Mouse (Mus musculus): ENCODE measurements around the gene Gpbp1l1. TPM values are rescaled to one million over a fixed set of nuclear protein-coding genes. Genes with fewer than 3 reads are reported as not detected.
A peak's percentile ranks its signal among the peaks of the same experiment; 100 is the strongest.

Gene Gpbp1l1
- polyA plus RNA-seq, 1 experiment from 2014 or later: 27.6 TPM

GRCm38 (mm10) chr4:116558151-116558882, 859 bp downstream of the Gpbp1l1 start:
- H3K9me3 ChIP-seq (ENCODE audit: control insufficient read depth, low read length): no peaks in the 10 kb centered on the region
- ATAC-seq (ENCODE audit: low FRiP score, low TSS enrichment): no peak
- peak overlapping the region; percentile 64 for H3K4me3 ChIP-seq (replicated peaks; ENCODE audit: low read depth, low read length)
- H3K27ac ChIP-seq (replicated peaks; ENCODE audit: low read depth, low read length): no peak overlapping the region
- no peak for DNase-seq
- H3K36me3 ChIP-seq (ENCODE audit: control insufficient read depth, insufficient read depth, low read length): peaks cover 9% of the 10 kb centered on the region
- peak overlapping the region; percentile 72 for H3K9ac ChIP-seq (replicated peaks; ENCODE audit: low read length)
- H3K4me1 ChIP-seq (ENCODE audit: control insufficient read depth, insufficient read depth, low read length): peaks cover 14% of the 10 kb centered on the region
- WGBS: 6% methylated on average over 15 of the region's 15 CpGs
- no peaks in the 10 kb centered on the region for H3K27me3 ChIP-seq (ENCODE audit: control insufficient read depth, insufficient read depth, low read length)
- H3K4me2 ChIP-seq (ENCODE audit: low read length): peak overlapping the region; percentile 77

- no peaks in the 10 kb centered on the region for H3K9me3 ChIP-seq (ENCODE audit: control insufficient read depth, low read length)
- no peak overlapping the region for H3K9ac ChIP-seq (replicated peaks; ENCODE audit: low read length)
- no peak for ATAC-seq (ENCODE audit: low FRiP score, low TSS enrichment)
- DNase-seq: no peak
- peaks cover 14% of the 10 kb centered on the region for H3K4me1 ChIP-seq (ENCODE audit: control insufficient read depth, insufficient read depth, low read length)
- no peak overlapping the region for H3K27ac ChIP-seq (replicated peaks; ENCODE audit: low read depth, low read length)
- no peaks in the 10 kb centered on the region for H3K27me3 ChIP-seq (ENCODE audit: control insufficient read depth, insufficient read depth, low read length)
- peaks cover 50% of the 10 kb centered on the region for H3K36me3 ChIP-seq (ENCODE audit: control insufficient read depth, insufficient read depth, low read length)
- H3K4me2 ChIP-seq (ENCODE audit: low read length): no peak overlapping the region
- H3K4me3 ChIP-seq (replicated peaks; ENCODE audit: low read depth, low read length): no peak overlapping the region
- 83% methylated on average over 8 of the region's 8 CpGs for WGBS
Observed at GRCm38 (mm10) chr4:116595793-116596192, 38.3 kb downstream of the Gpbp1l1 start.

DNA sequence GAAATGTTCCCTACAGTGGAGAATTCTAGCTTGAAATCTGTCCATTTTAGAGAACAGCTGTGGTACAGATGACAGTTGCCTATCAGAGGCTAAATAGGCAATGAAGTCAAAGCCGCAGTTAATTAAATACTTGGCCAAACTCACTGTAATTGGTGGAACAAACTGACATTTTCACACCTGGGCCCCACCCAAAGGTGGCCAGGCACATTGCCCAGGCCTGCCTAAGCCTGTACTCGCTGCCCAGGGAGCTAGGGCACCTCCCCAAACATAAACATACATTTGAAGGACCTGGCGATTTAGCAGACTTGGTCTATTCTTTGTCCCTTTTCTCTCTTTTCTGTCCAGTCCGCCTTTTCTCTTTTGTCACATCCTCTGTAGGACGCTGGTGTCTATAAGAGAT, 38.9 kb downstream of the Gpbp1l1 start, which contains the start of gene Ccdc17:
Gene Ccdc17, plus strand, starts transcription at position 276 of the 400 bp plus-strand sequence.
- Histone ChIP-seq H3K9ac (replicated peaks; ENCODE audit: low read length) (peak within 1 kb of the TSS; percentile 75), H3K4me3 (replicated peaks; ENCODE audit: low read depth, low read length) (peak within 1 kb of the TSS; percentile 58), H3K27ac (replicated peaks; ENCODE audit: low read depth, low read length) (peak within 1 kb of the TSS; percentile 69), H3K4me2 (ENCODE audit: low read length) (peak within 1 kb of the TSS; percentile 88), H3K36me3 (ENCODE audit: control insufficient read depth, insufficient read depth, low read length) (peaks cover 50% of the 10 kb centered on the region), H3K9me3 (ENCODE audit: control insufficient read depth, low read length) (no peaks in the 10 kb centered on the region), H3K4me1 (ENCODE audit: control insufficient read depth, insufficient read depth, low read length) (peaks cover 14% of the 10 kb centered on the region), H3K27me3 (ENCODE audit: control insufficient read depth, insufficient read depth, low read length) (no peaks in the 10 kb centered on the region)
- WGBS: 21% methylated on average over 5 of the region's 5 CpGs
- no peak for ATAC-seq (ENCODE audit: low FRiP score, low TSS enrichment)
- DNase-seq: no peak

- Histone ChIP-seq H3K27me3 (ENCODE audit: control insufficient read depth, insufficient read depth, low read length) (no peaks in the 10 kb centered on the region), H3K9ac (replicated peaks; ENCODE audit: low read length) (peak overlapping the region; percentile 75), H3K27ac (replicated peaks; ENCODE audit: low read depth, low read length) (peak overlapping the region; percentile 69), H3K9me3 (ENCODE audit: control insufficient read depth, low read length) (no peaks in the 10 kb centered on the region), H3K4me1 (ENCODE audit: control insufficient read depth, insufficient read depth, low read length) (peaks cover 14% of the 10 kb centered on the region), H3K4me2 (ENCODE audit: low read length) (peak overlapping the region; percentile 88), H3K36me3 (ENCODE audit: control insufficient read depth, insufficient read depth, low read length) (peaks cover 50% of the 10 kb centered on the region), H3K4me3 (replicated peaks; ENCODE audit: low read depth, low read length) (peak overlapping the region; percentile 58)
- under 1% methylated on average over 50 of the region's 50 CpGs for WGBS
- ATAC-seq (ENCODE audit: low FRiP score, low TSS enrichment): peak; percentile 93
- DNase-seq: peak; percentile 94
Observed at GRCm38 (mm10) chr4:116596978-116597881, 39.8 kb downstream of the Gpbp1l1 start.

GRCm38 (mm10) chr4:116612621-116613020, 55.2 kb downstream of the Gpbp1l1 start:
- H3K4me3 ChIP-seq (replicated peaks; ENCODE audit: low read depth, low read length): no peak overlapping the region
- no peak overlapping the region for H3K27ac ChIP-seq (replicated peaks; ENCODE audit: low read depth, low read length)
- H3K4me2 ChIP-seq (ENCODE audit: low read length): no peak overlapping the region
- H3K9me3 ChIP-seq (ENCODE audit: control insufficient read depth, low read length): no peaks in the 10 kb centered on the region
- no peaks in the 10 kb centered on the region for H3K4me1 ChIP-seq (ENCODE audit: control insufficient read depth, insufficient read depth, low read length)
- H3K27me3 ChIP-seq (ENCODE audit: control insufficient read depth, insufficient read depth, low read length): no peaks in the 10 kb centered on the region
- H3K36me3 ChIP-seq (ENCODE audit: control insufficient read depth, insufficient read depth, low read length): peaks cover 77% of the 10 kb centered on the region
- WGBS: 99% methylated on average over 2 of the region's 2 CpGs
- ATAC-seq (ENCODE audit: low FRiP score, low TSS enrichment): no peak
- DNase-seq: no peak
- no peak overlapping the region for H3K9ac ChIP-seq (replicated peaks; ENCODE audit: low read length)

DNA sequence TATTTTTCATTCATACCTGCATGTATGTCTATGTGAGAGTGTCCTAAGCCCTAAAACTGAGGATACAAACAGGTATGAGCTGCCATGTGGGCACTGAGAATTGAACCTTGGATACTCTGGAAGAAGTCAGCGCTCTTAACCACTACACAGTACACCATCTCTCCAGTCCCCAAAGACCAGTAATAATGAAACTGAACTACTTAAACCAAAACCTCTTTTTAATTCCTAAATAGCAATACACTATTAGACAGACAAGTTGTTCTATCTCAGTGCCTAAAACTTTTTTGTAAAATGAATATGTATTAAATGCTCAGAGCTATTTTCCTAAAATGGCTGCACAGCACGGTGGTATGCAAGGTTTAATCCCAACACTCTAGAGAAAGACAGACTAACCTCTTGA, 57.8 kb downstream of the Gpbp1l1 start:
- WGBS: 98% methylated on average over 2 of the region's 2 CpGs
- H3K36me3 ChIP-seq (ENCODE audit: control insufficient read depth, insufficient read depth, low read length): peaks cover 72% of the 10 kb centered on the region

DNA sequence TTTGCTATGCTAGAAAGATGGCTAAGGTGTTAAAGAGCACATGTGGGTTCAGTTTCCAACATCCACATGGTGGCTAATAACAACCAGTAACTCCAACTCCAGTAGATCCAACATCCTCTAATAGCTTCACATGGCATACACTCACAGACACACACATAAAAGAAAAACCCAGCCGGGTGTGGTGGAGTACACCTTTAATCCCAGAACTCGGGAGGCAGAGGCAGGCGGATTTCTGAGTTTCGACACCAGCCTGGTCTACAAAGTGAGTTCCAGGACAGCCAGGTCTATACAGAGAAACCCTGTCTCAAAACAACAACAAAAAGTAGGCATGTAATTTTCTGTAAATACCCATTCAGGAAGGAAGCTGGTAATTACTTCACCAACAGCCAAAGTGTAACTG, 67.4 kb downstream of the Gpbp1l1 start:
- Histone ChIP-seq H3K4me3 (replicated peaks; ENCODE audit: low read depth, low read length) (no peak overlapping the region), H3K36me3 (ENCODE audit: control insufficient read depth, insufficient read depth, low read length) (peaks cover 19% of the 10 kb centered on the region), H3K4me1 (ENCODE audit: control insufficient read depth, insufficient read depth, low read length) (peaks cover 18% of the 10 kb centered on the region), H3K4me2 (ENCODE audit: low read length) (peak overlapping the region; percentile 57; the same call in 1 of the 2 replicates), H3K9me3 (ENCODE audit: control insufficient read depth, low read length) (no peaks in the 10 kb centered on the region), H3K27ac (replicated peaks; ENCODE audit: low read depth, low read length) (no peak overlapping the region), H3K27me3 (ENCODE audit: control insufficient read depth, insufficient read depth, low read length) (no peaks in the 10 kb centered on the region), H3K9ac (replicated peaks; ENCODE audit: low read length) (no peak overlapping the region)
- no peak for DNase-seq
- 96% methylated on average over 4 of the region's 4 CpGs for WGBS
- ATAC-seq (ENCODE audit: low FRiP score, low TSS enrichment): no peak

More for the DNA sequence above, 57.8 kb downstream of the Gpbp1l1 start:
- Histone ChIP-seq H3K27me3 (ENCODE audit: control insufficient read depth, insufficient read depth, low read length) (no peaks in the 10 kb centered on the region), H3K9ac (replicated peaks; ENCODE audit: low read length) (no peak overlapping the region), H3K4me3 (replicated peaks; ENCODE audit: low read depth, low read length) (no peak overlapping the region), H3K4me1 (ENCODE audit: control insufficient read depth, insufficient read depth, low read length) (no peaks in the 10 kb centered on the region), H3K27ac (replicated peaks; ENCODE audit: low read depth, low read length) (no peak overlapping the region), H3K4me2 (ENCODE audit: low read length) (no peak overlapping the region), H3K9me3 (ENCODE audit: control insufficient read depth, low read length) (no peaks in the 10 kb centered on the region)
- ATAC-seq (ENCODE audit: low FRiP score, low TSS enrichment) (no peak), DNase-seq (no peak)

- ATAC-seq (ENCODE audit: low FRiP score, low TSS enrichment): peak; percentile 82
- H3K27me3 ChIP-seq (ENCODE audit: control insufficient read depth, insufficient read depth, low read length): no peaks in the 10 kb centered on the region
Observed at GRCm38 (mm10) chr4:116626658-116627358, 69.3 kb downstream of the Gpbp1l1 start.

More at GRCm38 (mm10) chr4:116626658-116627358, 69.3 kb downstream of the Gpbp1l1 start:
- under 1% methylated on average over 53 of the region's 53 CpGs for WGBS
- DNase-seq: peak; percentile 95
- Histone ChIP-seq H3K27ac (replicated peaks; ENCODE audit: low read depth, low read length) (peak overlapping the region; percentile 94), H3K36me3 (ENCODE audit: control insufficient read depth, insufficient read depth, low read length) (peaks cover 5% of the 10 kb centered on the region), H3K4me1 (ENCODE audit: control insufficient read depth, insufficient read depth, low read length) (peaks cover 18% of the 10 kb centered on the region), H3K9ac (replicated peaks; ENCODE audit: low read length) (peak overlapping the region; percentile 70), H3K4me2 (ENCODE audit: low read length) (peak overlapping the region; percentile 57), H3K4me3 (replicated peaks; ENCODE audit: low read depth, low read length) (peak overlapping the region; percentile 100), H3K9me3 (ENCODE audit: control insufficient read depth, low read length) (no peaks in the 10 kb centered on the region)
